Mouse (Mus musculus) regulatory T cell (primary cell): ENCODE measurements around the gene Klhl21.

Experiments
- in situ Hi-C: fragments of 300-600 bp; cut with MboI, MseI; formaldehyde crosslinking; loops from one replicate; pipeline ENCODE4 v1.15.1; 2025; ENCODE audit warnings: high pct_unique_total_duplicates

Gene Klhl21

GRCm38 (mm10) chr4:152008622-152009075, at the start of gene Klhl21:
Gene Klhl21 (plus strand): TSS chr4:152008803.
- in situ Hi-C loops, result no loop called here

GRCm38 (mm10) chr4:151959849-151960512, 48.6 kb upstream of the Klhl21 start:
- in situ Hi-C loops, result no loop called here

GRCm38 (mm10) chr4:151960513-151960854, 48.1 kb upstream of the Klhl21 start:
- in situ Hi-C loops, result no loop called here

GRCm38 (mm10) chr4:151962817-151963216, 45.8 kb upstream of the Klhl21 start:
- in situ Hi-C loops, result no loop called here

DNA sequence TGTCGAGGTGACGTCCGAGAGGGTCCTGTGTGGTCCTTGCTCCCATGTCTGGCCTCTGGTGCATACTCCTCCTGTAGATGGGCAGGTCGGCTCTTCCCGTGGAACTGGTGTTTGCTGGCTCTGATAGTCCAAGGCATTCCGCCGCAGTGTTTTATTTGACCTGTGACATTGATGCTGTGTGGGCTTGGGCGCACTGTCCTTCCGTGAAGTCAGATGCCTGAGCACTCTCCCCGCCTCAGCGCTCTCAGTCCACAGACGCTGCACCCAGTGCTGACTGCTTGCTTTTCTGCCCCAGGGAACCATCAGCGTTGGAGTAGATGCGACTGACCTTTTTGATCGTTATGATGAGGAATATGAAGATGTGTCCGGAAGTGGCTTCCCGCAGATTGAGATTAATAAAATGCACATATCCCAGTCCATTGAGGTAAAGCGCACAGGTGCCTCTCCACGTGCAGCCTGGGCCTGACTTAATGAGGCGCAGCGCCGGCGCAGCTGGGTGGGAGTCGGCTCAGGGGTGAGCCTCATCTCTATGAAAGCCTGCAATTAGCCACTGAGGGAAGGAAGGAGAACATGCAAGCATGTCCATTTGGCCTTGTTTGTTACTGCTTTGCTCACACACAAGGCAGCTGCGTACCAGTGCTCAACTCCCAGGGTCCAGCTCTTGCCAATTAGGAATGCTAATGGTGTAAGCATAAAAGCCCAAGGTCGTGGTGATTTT, 40.2 kb upstream of the Klhl21 start:
- in situ Hi-C loops, result no loop called here

- in situ Hi-C loops, result no loop called here
These were observed 36.2 kb upstream of the Klhl21 start for GRCm38 (mm10) chr4:151972221-151972967.

GRCm38 (mm10) chr4:151975441-151975840, 33.2 kb upstream of the Klhl21 start:
- in situ Hi-C loops, result no loop called here

DNA sequence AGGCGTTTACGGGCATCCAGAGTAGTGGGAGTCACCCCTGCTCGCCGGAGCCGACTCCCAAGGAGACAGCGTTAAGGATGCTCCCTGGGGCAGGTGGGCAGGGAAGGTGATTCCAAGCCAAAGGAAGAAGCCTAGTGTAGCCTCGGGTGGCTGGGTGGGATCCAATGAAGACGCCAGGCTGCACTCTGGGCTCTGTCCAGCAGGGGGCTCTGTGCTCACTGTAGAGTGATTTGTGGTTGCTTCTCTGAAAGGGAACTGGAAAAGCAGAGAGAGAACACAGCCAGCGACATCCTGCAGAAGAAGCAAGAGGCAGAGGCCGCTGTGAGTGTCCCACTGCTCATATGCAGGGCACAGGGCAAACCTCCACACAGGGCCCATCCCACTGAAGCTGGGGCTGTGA, 30.9 kb upstream of the Klhl21 start:
- in situ Hi-C loops, result no loop called here

- in situ Hi-C loops, result loop anchor here (5.0 kb wide), 1 partner anchor 52 kb away; no protein-coding TSS in a partner anchor
These were observed 27.9 kb upstream of the Klhl21 start for GRCm38 (mm10) chr4:151980699-151981098.

DNA sequence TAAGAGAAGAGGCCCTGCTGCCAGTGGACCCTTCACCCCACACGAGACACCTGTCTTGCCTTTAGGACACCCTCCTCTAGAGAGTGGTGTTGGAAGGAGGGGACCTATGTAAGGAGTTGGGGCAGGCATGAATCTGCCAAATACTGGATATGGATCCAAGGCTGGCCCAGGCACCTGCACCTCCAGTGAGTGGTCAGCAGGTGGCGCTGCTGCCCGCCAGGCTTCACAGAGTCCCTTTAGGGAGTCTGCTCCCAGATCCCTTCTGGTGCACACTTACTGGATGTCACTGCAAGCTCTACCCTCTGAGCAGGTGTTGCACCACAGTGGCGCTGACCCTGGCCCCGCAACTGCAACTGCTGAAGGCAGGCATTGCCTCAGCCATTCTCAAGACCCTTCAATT, 27.2 kb upstream of the Klhl21 start:
- in situ Hi-C loops, result loop anchor here (5.0 kb wide), 1 partner anchor 51 kb away; no protein-coding TSS in a partner anchor

GRCm38 (mm10) chr4:151983043-151983442, 25.6 kb upstream of the Klhl21 start:
- in situ Hi-C loops, result loop anchor here (5.0 kb wide), 1 partner anchor 49 kb away; no protein-coding TSS in a partner anchor

GRCm38 (mm10) chr4:151983560-151983959, 25.0 kb upstream of the Klhl21 start:
- in situ Hi-C loops, result loop anchor here (5.0 kb wide), 1 partner anchor 49 kb away; no protein-coding TSS in a partner anchor

DNA sequence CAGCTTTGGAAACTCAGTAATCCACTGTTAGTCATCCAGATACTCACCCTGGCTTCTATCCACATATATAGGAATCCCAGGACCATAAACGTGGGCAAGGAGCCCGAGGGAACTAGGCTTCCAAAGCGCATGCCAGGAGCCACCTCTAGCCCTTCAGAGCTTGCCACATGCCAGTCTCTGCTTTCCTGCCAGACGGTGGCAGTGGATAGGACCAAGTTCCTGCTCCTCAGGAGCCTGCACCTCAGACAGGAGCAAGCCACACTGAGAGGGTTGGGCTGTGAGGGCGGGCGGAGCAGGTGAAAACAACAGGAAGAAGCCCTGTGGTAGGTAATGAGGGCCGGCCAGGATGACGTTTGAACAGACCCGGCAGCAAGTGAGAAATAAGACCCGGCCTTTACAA, 22.7 kb upstream of the Klhl21 start:
- in situ Hi-C loops, result no loop called here

- in situ Hi-C loops, result no loop called here
These were observed 22.0 kb upstream of the Klhl21 start for GRCm38 (mm10) chr4:151986650-151987049.

GRCm38 (mm10) chr4:151988014-151988341, 20.6 kb upstream of the Klhl21 start:
- in situ Hi-C loops, result no loop called here

GRCm38 (mm10) chr4:151988342-151989109, 20.1 kb upstream of the Klhl21 start, which contains the start of gene Thap3:
Gene Thap3 (minus strand): TSS chr4:151988997.
- in situ Hi-C loops, result no loop called here

DNA sequence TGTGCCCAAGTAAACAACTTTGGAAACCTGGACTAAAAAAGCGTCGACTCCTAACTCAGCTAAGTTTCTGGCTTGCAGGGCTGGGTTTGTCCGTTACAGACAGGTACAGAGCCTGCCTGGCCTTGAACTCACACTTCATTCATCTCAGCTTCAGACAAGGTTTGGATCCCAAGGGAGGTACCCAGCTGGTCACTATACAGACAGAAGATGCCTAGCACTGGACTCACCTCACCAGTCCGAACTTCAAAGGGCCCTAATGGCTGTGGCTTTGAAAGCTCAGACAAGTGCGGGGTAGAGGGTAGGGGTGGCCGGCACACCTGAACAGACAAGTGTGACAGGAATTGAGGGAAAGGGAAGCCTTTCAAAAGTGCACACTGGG, 19.5 kb upstream of the Klhl21 start:
- in situ Hi-C loops, result no loop called here

GRCm38 (mm10) chr4:151992091-151992490, 16.5 kb upstream of the Klhl21 start:
- in situ Hi-C loops, result no loop called here

DNA sequence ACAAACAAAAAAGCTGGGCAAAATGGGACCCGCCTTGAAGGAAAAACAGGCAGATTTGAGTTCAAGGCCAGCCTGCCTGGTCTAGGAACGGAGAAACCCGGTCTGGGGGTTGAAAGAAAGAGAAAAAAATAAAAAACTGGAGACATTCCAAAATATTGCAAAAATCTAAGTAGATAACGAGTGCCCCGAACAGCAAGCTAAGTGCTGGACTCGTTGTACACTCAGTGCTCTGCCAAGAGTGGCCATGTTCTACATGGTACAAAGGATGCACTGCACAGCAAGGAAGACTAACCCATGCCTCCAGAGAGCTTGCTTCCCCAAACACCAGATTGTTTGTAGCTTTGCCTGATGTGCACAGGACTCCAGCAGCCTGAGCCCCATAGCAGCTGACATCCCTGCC, 15.6 kb upstream of the Klhl21 start:
- in situ Hi-C loops, result no loop called here

- in situ Hi-C loops, result no loop called here
These were observed 14.1 kb upstream of the Klhl21 start for GRCm38 (mm10) chr4:151994228-151995171.
